Mouse (Mus musculus) frontal cortex, postnatal 14 days (tissue): ENCODE data around the gene Eme2.
A peak's percentile ranks its signal among the peaks of the same experiment; 100 is the strongest.
"Not testable (repeated sequence)": the region's sequence is repeated elsewhere in the genome, so short reads cannot be mapped to it uniquely, and the experiment has no call there.

Experiments
- DNase-seq, 2 experiments: peaks; one replicate each; pipeline ENCODE4 v3.0.0; 2022; ENCODE audit warnings: low spot score in 2 of 2

The Eme2 gene

GRCm38 (mm10) chr17:24894995-24895547 lies at the start of gene Eme2, which contains the start of gene Mrps34:
TSS of gene Eme2 (minus strand) at chr17:24895087.
TSS of gene Mrps34 (plus strand) at chr17:24895116.
- peak; percentile 76 to 79 for DNase-seq

GRCm38 (mm10) chr17:24943589-24943988 lies 48.7 kb upstream of the Eme2 start:
- not testable (repeated sequence) for DNase-seq

GRCm38 (mm10) chr17:24943036-24943435 lies 48.1 kb upstream of the Eme2 start:
- DNase-seq, result peak; percentile 30 to 38

GRCm38 (mm10) chr17:24942453-24942852 lies 47.6 kb upstream of the Eme2 start:
- peak; percentile 13 to 28 for DNase-seq

GRCm38 (mm10) chr17:24937266-24937665 lies 42.4 kb upstream of the Eme2 start:
- no peak for DNase-seq

GRCm38 (mm10) chr17:24936259-24937237 lies 41.7 kb upstream of the Eme2 start, which contains the start of gene Mapk8ip3:
TSS of gene Mapk8ip3 (minus strand) at chr17:24936977.
- DNase-seq, result peak; percentile 91 to 94

- no peak for DNase-seq
These were observed 40.8 kb upstream of the Eme2 start for GRCm38 (mm10) chr17:24935666-24936065.

- DNase-seq, result no peak
These were observed 40.0 kb upstream of the Eme2 start for GRCm38 (mm10) chr17:24934926-24935325.

- no peak for DNase-seq
These were observed 38.3 kb upstream of the Eme2 start for GRCm38 (mm10) chr17:24933163-24933562.

- DNase-seq, result no peak
These were observed 37.5 kb upstream of the Eme2 start for GRCm38 (mm10) chr17:24932431-24932830.

GRCm38 (mm10) chr17:24929506-24929905 lies 34.6 kb upstream of the Eme2 start:
- DNase-seq, result no peak

GRCm38 (mm10) chr17:24923246-24923645 lies 28.4 kb upstream of the Eme2 start:
- no peak for DNase-seq

GRCm38 (mm10) chr17:24913984-24914383 lies 19.1 kb upstream of the Eme2 start:
- no peak for DNase-seq

GRCm38 (mm10) chr17:24907591-24907990 lies 12.7 kb upstream of the Eme2 start:
- DNase-seq, result no peak

GRCm38 (mm10) chr17:24903767-24904166 lies 8.9 kb upstream of the Eme2 start:
- no peak for DNase-seq

GRCm38 (mm10) chr17:24902671-24903474 lies 8.0 kb upstream of the Eme2 start:
- DNase-seq, result no peak

GRCm38 (mm10) chr17:24902124-24902523 lies 7.2 kb upstream of the Eme2 start:
- no peak for DNase-seq

GRCm38 (mm10) chr17:24900014-24900413 lies 5.1 kb upstream of the Eme2 start:
- no peak for DNase-seq

GRCm38 (mm10) chr17:24899153-24899552 lies 4.3 kb upstream of the Eme2 start:
- DNase-seq, result no peak

- DNase-seq, result no peak
These were observed 3.4 kb upstream of the Eme2 start for GRCm38 (mm10) chr17:24898041-24898854.

- DNase-seq, result no peak
These were observed 2.7 kb upstream of the Eme2 start for GRCm38 (mm10) chr17:24897600-24897999.
